Mouse (Mus musculus) c-Kit-positive CD71-positive TER-119-negative erythroid progenitor cells, embryonic 14.5 days (primary cell): Measurements from ENCODE around the gene Ikbkg.
"Not testable (repeated sequence)": the region's sequence is repeated elsewhere in the genome, so short reads cannot be mapped to it uniquely, and the experiment has no call there.

ENCODE experiments used
- DNase-seq: peaks from one replicate; pipeline ENCODE4 v3.0.0-alpha.2; 2013; ENCODE audit warnings: low read depth

Ikbkg gene

DNA sequence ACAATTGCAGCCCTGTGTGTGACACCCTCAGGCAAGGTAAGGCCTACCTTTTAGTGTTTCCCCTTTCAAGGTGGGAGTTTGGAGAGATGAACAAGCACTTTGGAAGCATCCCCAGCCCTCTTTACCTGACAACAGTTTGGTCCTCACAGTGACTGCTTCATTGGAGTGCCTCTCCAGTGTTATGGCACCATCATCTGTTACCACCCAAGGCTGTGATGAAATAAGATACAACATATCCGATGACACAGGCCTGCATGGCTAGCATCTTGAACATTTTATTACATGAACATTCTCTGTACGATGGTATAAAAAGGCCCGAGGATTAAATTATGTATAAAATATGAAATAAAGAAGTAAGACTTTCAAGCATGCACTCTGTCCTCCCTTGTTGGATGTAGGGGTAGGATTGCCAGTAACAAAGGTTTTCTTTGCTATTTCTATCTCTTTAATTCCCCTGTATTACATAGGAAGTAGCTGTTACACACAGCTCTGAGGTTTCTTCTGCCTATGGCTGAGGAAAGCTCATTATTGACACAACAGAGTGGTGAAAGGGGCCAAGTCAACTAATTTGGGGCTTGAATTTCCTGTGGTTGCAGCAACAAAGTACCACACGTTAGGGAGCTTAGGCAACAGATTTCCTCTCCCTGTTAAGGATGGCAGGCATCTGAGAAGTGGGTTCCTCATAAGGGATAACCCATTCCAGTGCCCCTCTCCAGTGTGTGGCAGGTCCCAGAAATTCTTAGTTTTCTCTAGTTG, 58.2 kb downstream of the Ikbkg start:
- DNase-seq = no peak

DNA sequence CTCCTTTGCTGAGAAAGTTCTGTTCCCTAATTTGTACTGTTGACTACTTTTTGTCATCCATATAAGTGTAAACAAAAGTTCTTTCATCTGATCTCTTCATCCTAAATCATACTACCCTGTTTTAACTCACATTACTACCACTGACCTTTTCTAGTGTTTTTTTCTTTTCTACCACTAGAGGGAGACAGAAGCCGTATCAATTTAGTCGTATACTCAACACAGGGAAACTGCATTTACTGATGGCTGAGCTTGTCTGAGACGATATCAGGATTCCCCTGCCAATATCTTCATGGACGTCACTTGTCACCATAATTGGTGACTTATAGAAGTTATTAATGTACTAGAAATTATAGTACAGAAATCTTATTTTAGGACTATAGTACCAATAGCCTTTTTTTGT, 59.7 kb downstream of the Ikbkg start:
- peak; percentile 22 for DNase-seq

DNA sequence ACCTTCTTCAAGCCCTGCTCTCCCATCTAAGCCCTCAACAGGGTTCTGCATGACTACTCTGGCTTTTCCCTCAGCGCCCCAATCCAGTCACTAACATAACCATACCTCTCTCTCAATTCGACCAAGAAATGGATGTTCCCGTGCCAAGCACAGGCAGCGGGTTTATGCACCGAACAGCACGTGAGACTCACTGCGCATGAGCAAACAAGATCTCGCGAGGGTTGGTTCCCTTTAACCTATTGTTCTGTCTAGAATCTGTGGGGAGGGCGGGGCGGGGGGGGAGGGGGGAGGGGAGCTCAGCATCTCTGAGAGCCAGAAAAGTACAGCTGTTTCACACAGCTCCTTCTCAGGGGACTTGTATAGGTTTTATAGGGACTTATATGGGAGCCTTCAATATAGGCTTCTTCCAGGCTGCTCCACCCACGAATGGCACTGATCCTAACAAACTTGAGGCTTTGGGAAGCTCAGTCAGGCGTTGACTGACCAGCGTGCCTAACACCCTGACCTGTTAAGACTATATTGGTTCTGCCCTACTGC, 88.3 kb downstream of the Ikbkg start, which contains the start of gene Gm6880:
Gm6880 (minus strand) TSS at position 51 of the 537 bp plus-strand sequence.
- DNase-seq = not testable (repeated sequence)

DNA sequence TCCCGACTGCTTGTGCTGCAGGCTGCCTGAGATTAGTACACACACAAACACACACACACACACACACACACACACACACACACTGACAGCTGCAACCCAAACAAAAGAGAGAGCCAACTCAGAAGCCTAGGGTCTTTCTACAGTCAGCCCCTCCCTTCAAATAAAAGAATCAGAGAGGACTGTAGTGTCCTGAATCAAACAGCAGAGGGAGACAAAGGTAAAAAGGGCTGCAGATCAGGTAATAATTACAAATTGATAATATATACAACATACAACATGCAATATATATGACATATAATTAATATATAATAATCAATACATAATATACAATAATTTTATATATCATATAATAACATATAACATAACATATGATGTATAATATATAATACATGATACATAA, 104.0 kb downstream of the Ikbkg start:
- no peak for DNase-seq
